Mouse (Mus musculus) heart, embryonic 13.5 days (tissue): ENCODE results near the gene Sorl1. TPM values are rescaled to one million over a fixed set of nuclear protein-coding genes. Genes with fewer than 3 reads are reported as not detected.

ENCODE experiments used
- ATAC-seq: fragments of 200-750 bp; cut with Nextera tagmentation; 2 replicates; pipeline ENCODE4 v1.8.0; 2017; ENCODE audit warnings: moderate TSS enrichment; ENCODE audit not compliant: insufficient number of reproducible peaks, low FRiP score, low TSS enrichment; ENCODE audit errors: extremely low read depth
- H3K27ac ChIP-seq: fragments of 300-500 bp; sonication (generic); replicated peaks from 2 replicates; pipeline ENCODE4 v1.5.1; 2015; ENCODE audit warnings: moderate library complexity, mild to moderate bottlenecking, inconsistent platforms
- H3K27me3 ChIP-seq: fragments of 300-500 bp; sonication (generic); replicated peaks from 2 replicates; pipeline ENCODE4 v1.6.1; 2015; ENCODE audit warnings: mild to moderate bottlenecking, inconsistent platforms
- H3K36me3 ChIP-seq: fragments of 300-500 bp; sonication (generic); 2 replicates; pipeline ENCODE4 v1.6.1; 2015; ENCODE audit warnings: mild to moderate bottlenecking, inconsistent platforms
- H3K4me1 ChIP-seq: fragments of 300-500 bp; sonication (generic); 2 replicates; pipeline ENCODE4 v1.6.1; 2015; ENCODE audit warnings: inconsistent platforms
- H3K4me2 ChIP-seq: fragments of 300-500 bp; sonication (generic); 2 replicates; pipeline ENCODE4 v1.6.1; 2015; ENCODE audit warnings: inconsistent platforms, mild to moderate bottlenecking, moderate library complexity
- H3K4me3 ChIP-seq: fragments of 300-500 bp; sonication (generic); 2 replicates; pipeline ENCODE4 v1.5.1; 2015; ENCODE audit warnings: moderate library complexity, mild to moderate bottlenecking, inconsistent platforms
- H3K9ac ChIP-seq: fragments of 300-500 bp; sonication (generic); 2 replicates; pipeline ENCODE4 v1.6.1; 2015; ENCODE audit warnings: inconsistent platforms, mild to moderate bottlenecking, moderate library complexity
- H3K9me3 ChIP-seq: fragments of 300-500 bp; sonication (generic); 2 replicates; pipeline ENCODE4 v1.6.1; 2016; ENCODE audit warnings: inconsistent platforms
- WGBS: fragments of 180-500 bp; shearing (Covaris S2); methylation state at CpG from one replicate; pipeline ENCODE4 v1.1.7; 2015; ENCODE audit warnings: mixed read lengths; 5-methylcytosine and 5-hydroxymethylcytosine counted together
- polyA plus RNA-seq: library from polyadenylated mRNA; unstranded; fragments of >200 nt; fragmentation: Nextera tagmentation; extraction: Ambion mirVana; gene quantifications from 2 replicates; pipeline ENCODE4 v1.2.1, GENCODE M21; 2015

Gene Sorl1
- polyA plus RNA-seq, 1 experiment from 2014 or later = 3.7 TPM

DNA sequence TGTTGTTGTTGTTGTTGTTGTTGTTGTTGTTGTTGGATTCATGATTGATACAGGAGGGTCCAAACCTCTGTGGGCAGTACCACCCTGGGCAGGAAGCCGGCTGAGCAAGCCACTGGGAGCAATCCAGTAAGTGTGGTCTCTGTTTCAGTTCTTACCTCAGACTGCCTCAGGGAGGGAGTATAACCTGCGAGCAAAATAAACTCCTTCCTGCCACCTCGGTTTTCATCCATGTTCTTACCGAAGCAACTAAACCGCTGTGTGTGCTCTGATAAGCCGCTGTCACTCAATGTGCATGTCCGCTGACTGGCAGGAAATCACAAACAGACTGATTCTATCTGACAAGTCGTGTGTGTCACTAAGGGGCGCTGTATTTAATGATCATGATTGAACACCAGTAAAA is 91.7 kb downstream of the Sorl1 start:
- H3K27me3 ChIP-seq = 0 out of 2 replicates have a peak, but pooled peaks cover 6% of the 10 kb centered on the region
- H3K4me3 ChIP-seq = no peak overlapping the region
- H3K9me3 ChIP-seq = no peaks in the 10 kb centered on the region
- no peak overlapping the region for H3K27ac ChIP-seq
- no peak overlapping the region for H3K4me2 ChIP-seq
- WGBS = 49% methylated on average over 9 of the region's 9 CpGs
- H3K9ac ChIP-seq = no peak overlapping the region
- ATAC-seq = no peak
- no peaks in the 10 kb centered on the region for H3K36me3 ChIP-seq
- H3K4me1 ChIP-seq = peaks cover 10% of the 10 kb centered on the region

DNA sequence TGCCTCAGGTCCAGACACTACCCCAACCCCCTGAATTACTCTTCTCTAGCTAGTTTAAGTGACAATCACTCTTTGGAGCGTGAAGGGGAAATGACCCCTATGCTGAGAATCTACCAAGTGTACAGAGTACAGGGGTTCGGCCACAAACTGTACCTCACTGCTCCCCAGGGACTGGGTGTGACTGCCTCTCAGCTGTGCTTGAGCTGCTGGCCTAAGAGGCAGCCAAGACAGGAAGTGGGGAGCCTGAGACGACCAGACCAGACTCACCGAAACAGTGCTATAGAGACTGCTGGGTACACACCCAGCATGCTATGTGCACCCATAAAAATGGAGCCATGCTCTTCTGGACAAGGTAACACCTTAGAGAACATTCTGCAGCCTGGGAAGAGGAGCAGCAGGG is 95.3 kb downstream of the Sorl1 start:
- H3K4me2 ChIP-seq = no peak overlapping the region
- H3K27ac ChIP-seq = no peak overlapping the region
- ATAC-seq = no peak
- H3K4me3 ChIP-seq = no peak overlapping the region
- no peak overlapping the region for H3K9ac ChIP-seq
- no peaks in the 10 kb centered on the region for H3K4me1 ChIP-seq
- 59% methylated on average over 4 of the region's 4 CpGs for WGBS
- H3K9me3 ChIP-seq = no peaks in the 10 kb centered on the region
- H3K36me3 ChIP-seq = no peaks in the 10 kb centered on the region
- H3K27me3 ChIP-seq = 0 out of 2 replicates have a peak, but pooled peaks cover 3% of the 10 kb centered on the region

DNA sequence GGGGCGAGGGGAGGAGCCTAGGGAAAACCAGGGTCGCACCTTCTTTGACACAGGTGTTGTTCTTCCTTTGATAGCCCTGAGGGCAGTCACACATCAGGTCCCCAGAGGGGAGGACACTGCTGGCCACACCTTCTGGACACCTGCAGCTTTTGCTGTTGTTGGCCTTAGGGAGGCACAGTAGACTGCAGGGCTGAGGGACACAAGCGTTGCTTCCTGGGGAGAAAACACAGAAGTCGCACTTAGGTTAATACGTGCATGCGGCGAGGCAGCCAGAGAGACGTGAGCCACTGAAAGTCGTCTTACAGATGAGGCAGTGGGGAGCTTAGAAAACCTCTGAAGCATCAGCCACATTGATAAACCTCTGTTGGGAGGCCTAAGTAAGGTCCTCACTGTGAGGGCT is 99.8 kb downstream of the Sorl1 start:
- Histone ChIP-seq H3K36me3 (no peaks in the 10 kb centered on the region), H3K4me2 (no peak overlapping the region), H3K27ac (no peak overlapping the region), H3K9ac (no peak overlapping the region), H3K9me3 (no peaks in the 10 kb centered on the region), H3K4me1 (peaks cover 4% of the 10 kb centered on the region), H3K4me3 (no peak overlapping the region), H3K27me3 (no peaks in the 10 kb centered on the region)
- WGBS = 63% methylated on average over 9 of the region's 9 CpGs
- no peak for ATAC-seq

DNA sequence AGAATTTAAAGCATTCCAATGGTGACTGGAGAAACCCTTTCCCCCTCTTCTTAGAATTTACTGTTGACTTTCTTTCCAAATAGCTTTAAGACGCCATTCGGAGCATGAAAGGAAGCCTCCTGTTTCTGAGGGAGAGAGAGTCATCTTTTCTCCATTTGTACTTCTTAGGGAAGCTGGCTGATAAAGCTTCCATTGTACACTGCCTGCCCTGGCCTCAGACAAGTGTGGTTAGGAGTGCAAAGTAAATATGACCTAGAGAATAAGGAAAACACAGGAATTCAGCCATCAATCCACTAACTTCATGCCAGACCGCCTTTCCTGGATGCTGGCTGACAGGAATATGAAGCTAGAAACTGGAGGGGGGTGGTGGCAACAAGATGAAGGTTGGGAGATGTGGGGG is 100.7 kb downstream of the Sorl1 start:
- H3K9ac ChIP-seq = no peak overlapping the region
- no peak overlapping the region for H3K4me2 ChIP-seq
- no peaks in the 10 kb centered on the region for H3K27me3 ChIP-seq
- H3K9me3 ChIP-seq = no peaks in the 10 kb centered on the region
- ATAC-seq = no peak
- no peaks in the 10 kb centered on the region for H3K36me3 ChIP-seq
- no peak overlapping the region for H3K27ac ChIP-seq
- H3K4me1 ChIP-seq = peaks cover 6% of the 10 kb centered on the region
- no peak overlapping the region for H3K4me3 ChIP-seq
- WGBS = 51% methylated on average over 3 of the region's 3 CpGs

DNA sequence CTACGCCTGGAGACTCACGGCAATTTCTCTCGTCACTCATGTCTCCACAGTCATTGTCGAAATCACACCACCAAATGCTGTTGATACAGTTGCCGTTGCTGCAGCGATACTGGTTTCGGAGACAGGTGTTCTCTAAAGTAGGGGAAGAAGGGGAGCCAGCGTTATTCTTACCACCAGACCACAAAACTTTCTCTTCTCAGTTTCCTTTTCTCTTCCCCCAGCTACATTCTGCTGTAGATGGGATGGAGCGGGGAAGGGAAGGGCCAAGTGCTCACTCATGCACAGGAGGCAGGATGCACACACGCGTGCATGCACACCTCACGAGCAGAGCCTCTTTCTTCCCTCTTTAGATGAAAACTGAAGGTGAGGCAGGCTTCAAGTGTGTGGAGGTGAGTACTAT is 101.8 kb downstream of the Sorl1 start:
- no peak for ATAC-seq
- H3K4me2 ChIP-seq = no peak overlapping the region
- no peaks in the 10 kb centered on the region for H3K9me3 ChIP-seq
- H3K27me3 ChIP-seq = no peaks in the 10 kb centered on the region
- no peak overlapping the region for H3K9ac ChIP-seq
- 85% methylated on average over 12 of the region's 12 CpGs for WGBS
- H3K27ac ChIP-seq = no peak overlapping the region
- H3K4me1 ChIP-seq = peaks cover 6% of the 10 kb centered on the region
- H3K36me3 ChIP-seq = no peaks in the 10 kb centered on the region
- no peak overlapping the region for H3K4me3 ChIP-seq

DNA sequence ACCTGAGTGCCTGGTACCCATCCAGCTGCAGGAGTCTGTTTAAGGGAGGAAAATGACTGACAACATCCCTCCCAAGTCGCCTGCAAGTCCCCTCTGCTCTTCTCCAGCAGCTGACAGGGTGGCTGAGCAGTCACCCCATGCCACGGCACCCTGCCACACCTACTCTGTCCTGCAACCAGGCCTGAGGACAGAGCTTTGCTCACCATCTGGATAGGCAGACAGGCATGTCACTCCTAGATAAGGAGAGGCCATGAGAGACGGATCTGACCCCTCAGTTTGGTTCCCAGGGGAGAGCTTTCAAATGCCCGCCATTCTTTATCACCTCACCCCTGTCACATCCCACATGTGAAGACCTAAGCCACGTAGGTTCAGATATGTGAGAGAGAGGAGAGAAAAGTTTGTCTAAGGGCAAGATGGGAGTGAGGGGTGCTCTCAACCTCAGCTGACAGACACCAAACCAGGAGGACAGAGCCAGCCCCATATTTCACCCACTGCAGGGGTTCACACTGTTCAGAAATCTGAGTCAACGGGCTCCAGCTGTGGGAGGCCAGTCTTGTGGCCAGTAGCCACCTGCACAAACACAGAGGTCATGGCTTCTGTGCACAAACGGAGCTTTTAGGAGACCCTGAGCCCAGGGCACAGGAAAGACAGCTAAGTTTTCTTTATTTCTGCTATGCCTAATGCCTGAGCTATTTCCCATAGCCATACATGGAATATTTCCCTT is 104.6 kb downstream of the Sorl1 start:
- 18% methylated on average over 7 of the region's 7 CpGs for WGBS
- peaks cover 6% of the 10 kb centered on the region for H3K4me1 ChIP-seq
- no peaks in the 10 kb centered on the region for H3K27me3 ChIP-seq
- ATAC-seq = no peak
- H3K4me2 ChIP-seq = no peak overlapping the region
- peaks cover 12% of the 10 kb centered on the region for H3K9me3 ChIP-seq
- no peak overlapping the region for H3K27ac ChIP-seq
- peaks cover 14% of the 10 kb centered on the region for H3K36me3 ChIP-seq
- no peak overlapping the region for H3K4me3 ChIP-seq
- H3K9ac ChIP-seq = no peak overlapping the region

DNA sequence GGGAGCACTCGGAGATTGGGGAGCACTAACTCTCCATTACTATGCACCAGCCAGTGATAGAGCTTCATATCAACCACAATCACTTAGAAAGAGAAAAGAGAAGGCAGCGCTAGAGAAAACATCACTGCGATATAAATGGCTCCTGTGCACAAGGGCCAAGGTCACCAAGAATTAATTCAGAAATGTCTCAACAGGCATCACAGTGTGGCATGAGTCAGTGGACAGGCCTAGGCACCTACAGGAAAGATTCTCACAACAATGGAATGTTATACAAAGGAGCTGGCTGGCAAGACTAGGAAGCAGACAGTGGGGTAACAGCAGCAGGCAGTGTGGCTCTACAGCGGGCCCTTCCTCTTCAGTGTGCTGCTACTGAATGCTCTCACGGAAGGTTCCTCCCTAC is 115.6 kb downstream of the Sorl1 start:
- WGBS = 83% methylated on average over 5 of the region's 5 CpGs
- Histone ChIP-seq H3K27ac (no peak overlapping the region), H3K4me2 (no peak overlapping the region), H3K9me3 (no peaks in the 10 kb centered on the region), H3K9ac (no peak overlapping the region), H3K27me3 (no peaks in the 10 kb centered on the region), H3K4me1 (peaks cover 5% of the 10 kb centered on the region; the same call in 1 of the 2 replicates), H3K36me3 (no peaks in the 10 kb centered on the region), H3K4me3 (no peak overlapping the region)
- no peak for ATAC-seq

DNA sequence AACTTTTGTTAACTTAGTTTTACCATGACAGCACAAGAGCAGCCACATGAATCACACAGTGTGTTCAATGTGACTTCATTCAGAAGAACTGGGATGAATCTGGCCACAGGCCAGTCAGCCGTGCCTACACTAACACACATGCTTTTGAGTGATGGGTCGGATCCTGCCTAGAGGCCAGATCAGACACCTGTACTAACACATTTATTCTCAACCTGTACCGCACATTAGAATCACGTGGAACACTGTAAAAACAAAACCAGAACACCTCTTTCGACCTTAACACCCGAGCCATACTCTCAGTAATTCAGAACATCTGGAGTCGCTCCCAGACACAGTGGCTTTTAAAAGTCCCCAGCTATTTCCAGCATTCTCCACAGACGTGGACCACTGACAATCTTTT is 119.0 kb downstream of the Sorl1 start:
- Histone ChIP-seq H3K4me1 (peaks cover 6% of the 10 kb centered on the region; the same call in 1 of the 2 replicates), H3K36me3 (no peaks in the 10 kb centered on the region), H3K9me3 (no peaks in the 10 kb centered on the region), H3K4me2 (no peak overlapping the region), H3K27ac (no peak overlapping the region), H3K9ac (no peak overlapping the region), H3K4me3 (no peak overlapping the region), H3K27me3 (no peaks in the 10 kb centered on the region)
- ATAC-seq = no peak
- 68% methylated on average over 8 of the region's 8 CpGs for WGBS

DNA sequence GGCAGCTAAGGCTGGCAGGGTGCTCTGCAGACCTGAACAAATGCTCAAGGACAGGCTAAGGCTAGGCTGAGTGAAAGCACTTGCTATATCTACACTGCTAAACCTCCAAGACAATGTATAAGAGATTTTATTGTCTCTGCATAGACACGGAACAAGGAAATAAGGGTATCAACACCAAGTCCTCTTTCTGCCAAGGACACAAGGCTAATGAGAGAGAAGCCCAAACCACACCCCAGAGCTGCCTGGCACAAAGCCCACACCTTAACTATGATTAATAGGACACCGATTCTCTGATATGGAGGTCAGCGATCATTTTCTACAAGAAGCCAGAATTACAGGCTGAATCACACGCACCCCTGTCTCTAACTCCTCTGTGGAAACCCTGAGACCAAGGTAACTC is 120.0 kb downstream of the Sorl1 start:
- WGBS = 75% methylated on average over 4 of the region's 4 CpGs
- H3K36me3 ChIP-seq = no peaks in the 10 kb centered on the region
- no peak overlapping the region for H3K4me2 ChIP-seq
- peaks cover 6% of the 10 kb centered on the region; the same call in 1 of the 2 replicates for H3K4me1 ChIP-seq
- H3K4me3 ChIP-seq = no peak overlapping the region
- H3K9ac ChIP-seq = no peak overlapping the region
- no peak overlapping the region for H3K27ac ChIP-seq
- ATAC-seq = no peak
- no peaks in the 10 kb centered on the region for H3K27me3 ChIP-seq
- no peaks in the 10 kb centered on the region for H3K9me3 ChIP-seq

DNA sequence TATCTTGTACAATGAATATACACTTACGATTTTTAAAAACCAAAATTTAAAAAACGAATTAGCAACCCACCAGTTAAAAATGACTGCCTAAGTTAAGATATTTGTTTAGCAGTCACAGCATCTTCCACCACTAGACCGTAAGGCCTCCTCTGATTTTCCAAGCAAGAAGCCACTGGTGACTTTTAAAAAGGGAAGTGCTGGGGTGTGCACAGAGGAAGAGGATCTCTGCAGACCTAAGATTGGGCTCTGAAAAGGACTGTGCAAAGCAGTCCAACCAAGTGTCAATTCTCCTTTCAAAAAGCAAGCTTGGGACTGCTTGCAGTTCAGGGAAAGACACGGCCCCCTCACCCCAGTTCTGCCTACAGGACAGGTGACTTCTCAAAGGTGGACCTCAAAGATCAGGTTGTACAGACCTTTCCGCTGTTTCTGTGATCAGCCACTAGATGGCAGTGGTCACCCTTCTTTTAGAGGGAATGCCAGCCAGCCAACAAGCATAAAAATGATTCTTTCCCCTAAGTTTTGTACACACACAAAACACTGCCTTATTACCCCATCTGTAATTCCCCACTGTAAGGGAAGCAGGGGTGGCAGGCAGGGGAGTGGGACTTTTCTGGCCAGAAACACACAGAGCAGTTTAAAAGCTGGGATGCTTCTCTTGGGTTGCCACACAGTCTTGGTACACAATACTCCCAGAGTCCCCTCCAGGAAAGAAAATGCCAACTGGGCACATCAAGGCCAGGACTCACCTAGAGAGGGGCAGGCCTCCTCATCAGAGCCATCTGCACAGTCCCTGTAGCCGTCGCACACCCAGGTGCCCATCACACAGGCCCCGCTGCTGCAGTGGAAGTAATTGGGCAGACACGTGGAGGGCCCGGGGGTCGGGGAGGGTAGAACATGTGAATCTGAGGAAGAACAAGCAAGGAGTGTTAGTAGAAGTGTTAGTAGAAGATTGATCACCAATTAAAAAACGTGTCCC is 124.3 kb downstream of the Sorl1 start:
- Histone ChIP-seq H3K9ac (no peak overlapping the region), H3K27ac (no peak overlapping the region), H3K4me1 (peaks cover 6% of the 10 kb centered on the region; the same call in 1 of the 2 replicates), H3K4me2 (no peak overlapping the region), H3K9me3 (no peaks in the 10 kb centered on the region), H3K4me3 (no peak overlapping the region), H3K27me3 (0 out of 2 replicates have a peak, but pooled peaks cover 8% of the 10 kb centered on the region), H3K36me3 (no peaks in the 10 kb centered on the region)
- 66% methylated on average over 12 of the region's 12 CpGs for WGBS
- no peak for ATAC-seq

DNA sequence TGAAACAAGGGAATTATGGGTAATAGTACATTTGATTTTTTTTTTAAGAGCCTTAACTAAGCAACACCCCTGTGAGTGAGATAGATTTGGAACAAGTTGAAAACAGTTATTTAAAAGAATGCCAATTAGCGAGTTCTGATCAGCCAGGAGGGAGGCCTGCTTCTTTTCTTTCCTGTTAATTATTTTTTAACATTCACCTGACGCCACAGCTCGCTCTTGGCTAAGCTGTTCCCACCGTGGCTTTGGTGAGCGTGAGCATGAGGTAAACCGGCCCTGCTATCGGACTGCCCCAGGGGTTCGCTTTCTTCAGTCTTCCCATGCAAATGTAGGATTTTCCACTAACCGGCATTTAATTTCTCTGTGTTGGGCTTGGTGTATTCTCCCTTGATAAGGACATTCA is 128.8 kb downstream of the Sorl1 start:
- WGBS = 85% methylated on average over 9 of the region's 9 CpGs
- Histone ChIP-seq H3K36me3 (0 out of 2 replicates have a peak, but pooled peaks cover 6% of the 10 kb centered on the region), H3K4me3 (no peak overlapping the region), H3K9me3 (no peaks in the 10 kb centered on the region), H3K4me1 (no peaks in the 10 kb centered on the region), H3K27me3 (0 out of 2 replicates have a peak, but pooled peaks cover 8% of the 10 kb centered on the region), H3K4me2 (no peak overlapping the region), H3K9ac (no peak overlapping the region), H3K27ac (no peak overlapping the region)
- ATAC-seq = no peak
